Mouse (Mus musculus): Measurements from ENCODE around the gene Dcpp1. TPM values are rescaled to one million over a fixed set of nuclear protein-coding genes. Genes with fewer than 3 reads are reported as not detected.

Gene Dcpp1
- polyA plus RNA-seq, 1 experiment: not detected

DNA sequence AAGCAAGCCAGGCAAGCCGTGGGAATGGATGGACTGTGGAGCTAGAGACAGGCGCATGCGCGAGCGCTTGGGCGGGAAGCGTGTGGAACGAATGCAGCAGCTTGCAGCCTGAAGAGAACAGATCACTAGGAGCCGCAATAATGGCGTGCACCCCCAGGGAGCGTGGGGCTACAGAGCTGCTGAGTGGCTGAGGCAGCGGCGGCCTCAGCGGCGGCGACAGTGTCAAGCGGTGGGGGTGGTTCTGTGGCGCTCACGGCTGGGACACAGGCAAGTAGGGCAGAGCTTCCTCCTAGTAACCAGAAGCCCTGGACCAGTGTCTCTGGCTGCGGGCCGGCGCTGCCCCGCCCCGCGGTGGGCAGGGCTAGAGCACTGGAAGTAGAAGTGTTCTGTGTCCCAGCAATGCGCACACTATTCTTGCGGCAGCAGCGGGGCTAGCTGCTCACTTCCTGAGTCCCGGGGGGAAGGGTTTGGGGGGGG lies 43.9 kb downstream of the Dcpp1 start:
- Histone ChIP-seq H3K9ac (ENCODE audit: low read depth, poor library complexity, severe bottlenecking) (peak overlapping the region; percentile 54), H3K27me3 (ENCODE audit: control insufficient read depth, insufficient read depth, low read length, poor library complexity, severe bottlenecking) (no peaks in the 10 kb centered on the region), H3K27ac (ENCODE audit: insufficient read depth, low read length) (peak overlapping the region; percentile 16; the same call in 1 of the 2 replicates), H3K4me1 (ENCODE audit: control insufficient read depth, insufficient read depth, low read length) (no peaks in the 10 kb centered on the region), H3K36me3 (ENCODE audit: control insufficient read depth, insufficient read depth, low read length, poor library complexity, severe bottlenecking) (no peaks in the 10 kb centered on the region), H3K9me3 (replicated peaks; ENCODE audit: control insufficient read depth, insufficient read depth, low read length, poor library complexity, severe bottlenecking) (no peaks in the 10 kb centered on the region), H3K4me3 (ENCODE audit: low read depth, low read length) (peak overlapping the region; percentile 73)
- TF ChIP-seq CTCF (IDR thresholded peaks at IDR 0.05; ENCODE audit: low read depth, low read length): no peak
- TF ChIP-seq POLR2A (IDR thresholded peaks at IDR 0.05; ENCODE audit: insufficient read depth, low read length): peak; percentile 53
- TF ChIP-seq EP300 (IDR thresholded peaks at IDR 0.05; ENCODE audit: insufficient read depth, low read depth, low read length): 0 out of 2 replicates have a peak, but pooled peaks have one; percentile 44

DNA sequence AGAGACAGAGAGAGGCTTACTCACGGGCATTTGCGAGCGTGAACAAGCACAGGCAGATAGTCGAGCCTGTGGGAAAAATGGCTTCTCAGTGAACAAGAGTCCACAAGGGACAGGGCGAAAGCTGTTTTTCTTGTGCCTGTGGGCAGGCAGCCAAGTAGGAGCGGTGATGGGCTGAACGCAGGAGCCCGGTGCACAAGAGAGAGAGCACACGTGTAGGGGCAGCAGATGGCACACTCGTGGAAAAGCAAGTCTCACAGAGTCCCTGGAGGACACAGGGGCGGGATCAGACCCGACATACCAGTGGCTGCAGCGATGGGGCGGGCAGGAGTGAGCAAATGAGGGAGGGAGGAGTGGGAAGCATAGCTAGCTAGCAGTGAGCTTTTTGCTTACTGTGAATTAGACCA lies 44.4 kb downstream of the Dcpp1 start:
- H3K4me1 ChIP-seq (ENCODE audit: control insufficient read depth, insufficient read depth, low read length): no peaks in the 10 kb centered on the region
- no peaks in the 10 kb centered on the region for H3K36me3 ChIP-seq (ENCODE audit: control insufficient read depth, insufficient read depth, low read length, poor library complexity, severe bottlenecking)
- H3K9ac ChIP-seq (ENCODE audit: low read depth, poor library complexity, severe bottlenecking): peak overlapping the region; percentile 54
- no peaks in the 10 kb centered on the region for H3K27me3 ChIP-seq (ENCODE audit: control insufficient read depth, insufficient read depth, low read length, poor library complexity, severe bottlenecking)
- H3K4me3 ChIP-seq (ENCODE audit: low read depth, low read length): peak overlapping the region; percentile 72
- H3K27ac ChIP-seq (ENCODE audit: insufficient read depth, low read length): 0 out of 2 replicates have a peak overlapping the region, but pooled peaks have one; percentile 17
- no peaks in the 10 kb centered on the region for H3K9me3 ChIP-seq (replicated peaks; ENCODE audit: control insufficient read depth, insufficient read depth, low read length, poor library complexity, severe bottlenecking)
- no peak for TF ChIP-seq EP300 (IDR thresholded peaks at IDR 0.05; ENCODE audit: insufficient read depth, low read depth, low read length)
- no peak for TF ChIP-seq POLR2A (IDR thresholded peaks at IDR 0.05; ENCODE audit: insufficient read depth, low read length)
- TF ChIP-seq CTCF (IDR thresholded peaks at IDR 0.05; ENCODE audit: low read depth, low read length): no peak

DNA sequence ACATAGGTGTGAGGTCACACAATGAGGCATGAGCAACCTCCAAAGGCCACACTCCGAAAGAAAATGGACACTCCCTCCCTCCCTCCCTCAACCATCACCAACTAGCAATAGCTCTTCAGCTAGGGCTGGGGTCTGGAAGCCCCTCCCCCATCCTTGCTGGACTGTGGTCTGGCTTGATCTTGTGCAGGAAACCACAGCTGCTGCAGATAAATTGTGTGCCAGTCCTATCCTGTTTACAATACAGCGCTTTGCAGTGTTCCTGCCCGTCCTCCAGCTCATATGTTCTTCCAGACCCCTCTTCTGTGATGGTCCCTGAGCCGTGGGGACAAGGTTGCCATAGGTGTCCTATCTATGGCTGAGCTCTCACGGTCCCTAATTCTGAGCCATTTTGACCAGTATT lies 50.5 kb downstream of the Dcpp1 start:
- Histone ChIP-seq H3K4me1 (ENCODE audit: control insufficient read depth, insufficient read depth, low read length) (no peaks in the 10 kb centered on the region), H3K4me3 (ENCODE audit: low read depth, low read length) (no peak overlapping the region), H3K27me3 (ENCODE audit: control insufficient read depth, insufficient read depth, low read length, poor library complexity, severe bottlenecking) (no peaks in the 10 kb centered on the region), H3K27ac (ENCODE audit: insufficient read depth, low read length) (no peak overlapping the region), H3K9ac (ENCODE audit: low read depth, poor library complexity, severe bottlenecking) (no peak overlapping the region), H3K36me3 (ENCODE audit: control insufficient read depth, insufficient read depth, low read length, poor library complexity, severe bottlenecking) (no peaks in the 10 kb centered on the region), H3K9me3 (replicated peaks; ENCODE audit: control insufficient read depth, insufficient read depth, low read length, poor library complexity, severe bottlenecking) (no peaks in the 10 kb centered on the region)
- TF ChIP-seq CTCF (IDR thresholded peaks at IDR 0.05; ENCODE audit: low read depth, low read length) (no peak), EP300 (IDR thresholded peaks at IDR 0.05; ENCODE audit: insufficient read depth, low read depth, low read length) (no peak), POLR2A (IDR thresholded peaks at IDR 0.05; ENCODE audit: insufficient read depth, low read length) (no peak)

Other genes with a start within 250 kb of the Dcpp1 start
- gene Mmp25, start 235.6 kb upstream of the Dcpp1 start, polyA plus RNA-seq (2011; ENCODE audit: insufficient read depth, insufficient read length, low read depth, missing spikeins): 10.9 and 12.6 TPM in 2 replicates
- gene Bicdl2, start 220.4 kb upstream of the Dcpp1 start, polyA plus RNA-seq (2011; ENCODE audit: insufficient read depth, insufficient read length, low read depth, missing spikeins): 2.9 and 3.2 TPM in 2 replicates
- 145 and 149 TPM in 2 replicates for gene Hcfc1r1, start 207.3 kb upstream of the Dcpp1 start, polyA plus RNA-seq (2011; ENCODE audit: insufficient read depth, insufficient read length, low read depth, missing spikeins)
- 57.3 and 63.1 TPM in 2 replicates for gene Thoc6, start 207.0 kb upstream of the Dcpp1 start, polyA plus RNA-seq (2011; ENCODE audit: insufficient read depth, insufficient read length, low read depth, missing spikeins)
- gene Tnfrsf12a, start 203.4 kb upstream of the Dcpp1 start, polyA plus RNA-seq (2011; ENCODE audit: insufficient read depth, insufficient read length, low read depth, missing spikeins): 51.7 and 61.7 TPM in 2 replicates
- 300 and 333 TPM in 2 replicates for gene Cldn6, start 201.6 kb upstream of the Dcpp1 start, polyA plus RNA-seq (2011; ENCODE audit: insufficient read depth, insufficient read length, low read depth, missing spikeins)
- 1.7 and 2.9 TPM in 2 replicates for gene Cldn9, start 196.8 kb upstream of the Dcpp1 start, polyA plus RNA-seq (2011; ENCODE audit: insufficient read depth, insufficient read length, low read depth, missing spikeins)
- 3.6 and 4.1 TPM in 2 replicates for gene 1520401A03Rik, start 158.1 kb upstream of the Dcpp1 start, polyA plus RNA-seq (2011; ENCODE audit: insufficient read depth, insufficient read length, low read depth, missing spikeins)
- 26.5 and 27.7 TPM in 2 replicates for gene Pkmyt1, start 154.5 kb upstream of the Dcpp1 start, polyA plus RNA-seq (2011; ENCODE audit: insufficient read depth, insufficient read length, low read depth, missing spikeins)
- 2.4 and 2.7 TPM in 2 replicates for gene Paqr4, start 140.0 kb upstream of the Dcpp1 start, polyA plus RNA-seq (2011; ENCODE audit: insufficient read depth, insufficient read length, low read depth, missing spikeins)
- 0.57 and 1.4 TPM in 2 replicates for gene Kremen2, start 135.0 kb upstream of the Dcpp1 start, polyA plus RNA-seq (2011; ENCODE audit: insufficient read depth, insufficient read length, low read depth, missing spikeins)
- 32.9 and 34.2 TPM in 2 replicates for gene Flywch1, start 109.3 kb upstream of the Dcpp1 start, polyA plus RNA-seq (2011; ENCODE audit: insufficient read depth, insufficient read length, low read depth, missing spikeins)
- gene Flywch2, start 94.8 kb upstream of the Dcpp1 start, polyA plus RNA-seq (2011; ENCODE audit: insufficient read depth, insufficient read length, low read depth, missing spikeins): 10.7 and 13.1 TPM in 2 replicates
- gene Srrm2, start 90.3 kb upstream of the Dcpp1 start, polyA plus RNA-seq (2011; ENCODE audit: insufficient read depth, insufficient read length, low read depth, missing spikeins): 552 and 560 TPM in 2 replicates
- gene Elob, start 51.7 kb upstream of the Dcpp1 start, polyA plus RNA-seq (2011; ENCODE audit: insufficient read depth, insufficient read length, low read depth, missing spikeins): 398 and 458 TPM in 2 replicates
- gene Prss33, start 44.8 kb upstream of the Dcpp1 start, polyA plus RNA-seq (2011; ENCODE audit: insufficient read depth, insufficient read length, low read depth, missing spikeins): 1.6 and 2.0 TPM in 2 replicates
- gene Prss32, start 37.0 kb upstream of the Dcpp1 start, polyA plus RNA-seq (2011; ENCODE audit: insufficient read depth, insufficient read length, low read depth, missing spikeins): not detected in 2 replicates
- gene Prss41, start 36.7 kb upstream of the Dcpp1 start, polyA plus RNA-seq (2011; ENCODE audit: insufficient read depth, insufficient read length, low read depth, missing spikeins): 16.0 and 19.3 TPM in 2 replicates
- gene Prss21, start 12.8 kb upstream of the Dcpp1 start, polyA plus RNA-seq (2011; ENCODE audit: insufficient read depth, insufficient read length, low read depth, missing spikeins): not detected in 2 replicates
- not detected in 2 replicates for gene Dcpp2, start within 50 bp of the Dcpp1 start, polyA plus RNA-seq (2011; ENCODE audit: insufficient read depth, insufficient read length, low read depth, missing spikeins)
- gene Dcpp3, start 36.6 kb downstream of the Dcpp1 start, polyA plus RNA-seq (2011; ENCODE audit: insufficient read depth, insufficient read length, low read depth, missing spikeins): not detected in 2 replicates
- gene Sbp, start 60.8 kb downstream of the Dcpp1 start, polyA plus RNA-seq (2011; ENCODE audit: insufficient read depth, insufficient read length, low read depth, missing spikeins): not detected in 2 replicates
- not detected in 2 replicates for gene Sbpl, start 74.4 kb downstream of the Dcpp1 start, polyA plus RNA-seq (2011; ENCODE audit: insufficient read depth, insufficient read length, low read depth, missing spikeins)
- not detected in 2 replicates for gene Prss30, start 99.7 kb downstream of the Dcpp1 start, polyA plus RNA-seq (2011; ENCODE audit: insufficient read depth, insufficient read length, low read depth, missing spikeins)
- 0.45 TPM in 1 of 2 replicates, not detected in the other for gene Prss22, start 117.2 kb downstream of the Dcpp1 start, polyA plus RNA-seq (2011; ENCODE audit: insufficient read depth, insufficient read length, low read depth, missing spikeins)
- not detected in 2 replicates for gene Prss27, start 157.3 kb downstream of the Dcpp1 start, polyA plus RNA-seq (2011; ENCODE audit: insufficient read depth, insufficient read length, low read depth, missing spikeins)
- 66.4 and 68.4 TPM in 2 replicates for gene Kctd5, start 192.6 kb downstream of the Dcpp1 start, polyA plus RNA-seq (2011; ENCODE audit: insufficient read depth, insufficient read length, low read depth, missing spikeins)

Data from ES-Bruce4 (cell line).